Mouse (Mus musculus) intestine, embryonic 16.5 days (tissue): ENCODE results near the gene Krt32. TPM values are rescaled to one million over a fixed set of nuclear protein-coding genes. Genes with fewer than 3 reads are reported as not detected.

ENCODE experiments used
- ATAC-seq: fragments of 200-750 bp; cut with Nextera tagmentation; 2 replicates; pipeline ENCODE4 v1.8.0; 2017; ENCODE audit warnings: moderate TSS enrichment, moderate library complexity
- H3K27ac ChIP-seq: fragments of 300-500 bp; sonication (generic); 2 replicates; pipeline ENCODE4 v1.5.1; 2014; ENCODE audit warnings: mild to moderate bottlenecking, low read length
- H3K27me3 ChIP-seq: fragments of 300-500 bp; sonication (generic); replicated peaks from 2 replicates; pipeline ENCODE4 v1.6.1; 2014; ENCODE audit warnings: low read length, control low read depth, mixed read lengths; ENCODE audit not compliant: control insufficient read depth, insufficient read depth
- H3K36me3 ChIP-seq: fragments of 300-500 bp; sonication (generic); 2 replicates; pipeline ENCODE4 v1.6.1; 2014; ENCODE audit warnings: low read length, control low read depth; ENCODE audit not compliant: control insufficient read depth, insufficient read depth
- H3K4me1 ChIP-seq: fragments of 300-500 bp; sonication (generic); 2 replicates; pipeline ENCODE4 v1.6.1; 2014; ENCODE audit warnings: low read length, control low read depth, mixed read lengths; ENCODE audit not compliant: control insufficient read depth, insufficient read depth
- H3K4me2 ChIP-seq: fragments of 300-500 bp; sonication (generic); 2 replicates; pipeline ENCODE4 v1.6.1; 2014; ENCODE audit warnings: low read depth, low read length, control low read depth
- H3K4me3 ChIP-seq: fragments of 300-500 bp; sonication (generic); 2 replicates; pipeline ENCODE4 v1.5.1; 2014; ENCODE audit warnings: mild to moderate bottlenecking, low read length
- H3K9ac ChIP-seq: fragments of 300-500 bp; sonication (generic); 2 replicates; pipeline ENCODE4 v1.6.1; 2014; ENCODE audit warnings: low read depth, low read length
- H3K9me3 ChIP-seq: fragments of 300-500 bp; sonication (generic); 2 replicates; pipeline ENCODE4 v1.6.1; 2016; ENCODE audit warnings: low read length, control low read depth; ENCODE audit not compliant: control insufficient read depth
- WGBS: fragments of 180-500 bp; shearing (Covaris S2); extraction: QIAGEN DNeasy Blood & Tissue Kit; methylation state at CpG from one replicate; pipeline ENCODE4 v1.1.7; 2014; 5-methylcytosine and 5-hydroxymethylcytosine counted together
- polyA plus RNA-seq: library from polyadenylated mRNA; unstranded; fragments of >200 nt; fragmentation: Nextera tagmentation; extraction: Ambion mirVana; gene quantifications from 2 replicates; pipeline ENCODE4 v1.2.1, GENCODE M21; 2015

Krt32 gene
- polyA plus RNA-seq, 1 experiment from 2014 or later = not detected

- WGBS = 67% methylated on average over 6 of the region's 6 CpGs
- H3K4me3 ChIP-seq = no peak within 1 kb of the TSS
- no peak within 1 kb of the TSS for H3K27ac ChIP-seq
- 0 out of 2 replicates have a peak, but pooled peaks cover 3% of the 10 kb centered on the region for H3K4me1 ChIP-seq
- H3K9me3 ChIP-seq = no peaks in the 10 kb centered on the region
- H3K4me2 ChIP-seq = no peak within 1 kb of the TSS
- no peaks in the 10 kb centered on the region for H3K27me3 ChIP-seq
- H3K9ac ChIP-seq = no peak within 1 kb of the TSS
- ATAC-seq = peak; percentile 59; the same call in 1 of the 2 replicates
- no peaks in the 10 kb centered on the region for H3K36me3 ChIP-seq
Observed at GRCm38 (mm10) chr11:100105576-100106122, 17.6 kb upstream of the Krt32 start, which contains the start of gene Krt36. Gene Krt36, minus strand, starts transcription at chr11:100105626.

- WGBS = 62% methylated on average over 15 of the region's 15 CpGs
- no peak for ATAC-seq
- H3K4me2 ChIP-seq = no peak overlapping the region
- H3K27ac ChIP-seq = no peak overlapping the region
- no peaks in the 10 kb centered on the region for H3K9me3 ChIP-seq
- H3K9ac ChIP-seq = no peak overlapping the region
- 0 out of 2 replicates have a peak, but pooled peaks cover 3% of the 10 kb centered on the region for H3K4me1 ChIP-seq
- no peaks in the 10 kb centered on the region for H3K36me3 ChIP-seq
- H3K4me3 ChIP-seq = no peak overlapping the region
- H3K27me3 ChIP-seq = no peaks in the 10 kb centered on the region
Observed at GRCm38 (mm10) chr11:100102693-100103429, 14.8 kb upstream of the Krt32 start.

GRCm38 (mm10) chr11:100100391-100100790 is 12.4 kb upstream of the Krt32 start:
- no peaks in the 10 kb centered on the region for H3K36me3 ChIP-seq
- no peak for ATAC-seq
- H3K27me3 ChIP-seq = no peaks in the 10 kb centered on the region
- H3K9me3 ChIP-seq = no peaks in the 10 kb centered on the region
- no peak overlapping the region for H3K4me3 ChIP-seq
- H3K4me2 ChIP-seq = no peak overlapping the region
- no peak overlapping the region for H3K27ac ChIP-seq
- no peak overlapping the region for H3K9ac ChIP-seq
- H3K4me1 ChIP-seq = 0 out of 2 replicates have a peak, but pooled peaks cover 3% of the 10 kb centered on the region
- 85% methylated on average over 4 of the region's 4 CpGs for WGBS

GRCm38 (mm10) chr11:100097819-100098218 is 9.8 kb upstream of the Krt32 start:
- ATAC-seq = no peak
- Histone ChIP-seq H3K27me3 (no peaks in the 10 kb centered on the region), H3K4me2 (no peak overlapping the region), H3K9me3 (no peaks in the 10 kb centered on the region), H3K27ac (no peak overlapping the region), H3K4me3 (no peak overlapping the region), H3K36me3 (no peaks in the 10 kb centered on the region), H3K4me1 (no peaks in the 10 kb centered on the region), H3K9ac (no peak overlapping the region)
- 63% methylated on average over 9 of the region's 9 CpGs for WGBS

- no peaks in the 10 kb centered on the region for H3K4me1 ChIP-seq
- no peak within 1 kb of the TSS for H3K27ac ChIP-seq
- H3K9me3 ChIP-seq = no peaks in the 10 kb centered on the region
- H3K4me3 ChIP-seq = no peak within 1 kb of the TSS
- no peaks in the 10 kb centered on the region for H3K27me3 ChIP-seq
- ATAC-seq = no peak
- H3K4me2 ChIP-seq = no peak within 1 kb of the TSS
- H3K9ac ChIP-seq = no peak within 1 kb of the TSS
- no peaks in the 10 kb centered on the region for H3K36me3 ChIP-seq
- WGBS = 83% methylated on average over 9 of the region's 9 CpGs
Observed at GRCm38 (mm10) chr11:100096141-100096540, 8.1 kb upstream of the Krt32 start, which contains the start of gene Krt35. Gene Krt35, minus strand, starts transcription at chr11:100096241.

GRCm38 (mm10) chr11:100088378-100089025 is 476 bp upstream of the Krt32 start:
- Histone ChIP-seq H3K4me2 (no peak overlapping the region), H3K9me3 (no peaks in the 10 kb centered on the region), H3K27ac (no peak overlapping the region), H3K4me1 (0 out of 2 replicates have a peak, but pooled peaks cover 3% of the 10 kb centered on the region), H3K9ac (no peak overlapping the region), H3K27me3 (no peaks in the 10 kb centered on the region), H3K36me3 (no peaks in the 10 kb centered on the region), H3K4me3 (no peak overlapping the region)
- ATAC-seq = peak; percentile 92
- 54% methylated on average over 7 of the region's 7 CpGs for WGBS

GRCm38 (mm10) chr11:100073873-100074272 is 14.2 kb downstream of the Krt32 start:
- H3K9me3 ChIP-seq = no peaks in the 10 kb centered on the region
- WGBS = 76% methylated on average over 1 of the region's 1 CpGs
- H3K4me3 ChIP-seq = no peak overlapping the region
- no peak overlapping the region for H3K27ac ChIP-seq
- no peak overlapping the region for H3K9ac ChIP-seq
- no peaks in the 10 kb centered on the region for H3K36me3 ChIP-seq
- no peak overlapping the region for H3K4me2 ChIP-seq
- ATAC-seq = no peak
- no peaks in the 10 kb centered on the region for H3K4me1 ChIP-seq
- no peaks in the 10 kb centered on the region for H3K27me3 ChIP-seq

GRCm38 (mm10) chr11:100067293-100068036 is 20.6 kb downstream of the Krt32 start:
- H3K9me3 ChIP-seq = no peaks in the 10 kb centered on the region
- no peak overlapping the region for H3K9ac ChIP-seq
- H3K4me3 ChIP-seq = no peak overlapping the region
- H3K27ac ChIP-seq = no peak overlapping the region
- H3K4me2 ChIP-seq = no peak overlapping the region
- no peaks in the 10 kb centered on the region for H3K36me3 ChIP-seq
- 66% methylated on average over 17 of the region's 17 CpGs for WGBS
- H3K27me3 ChIP-seq = no peaks in the 10 kb centered on the region
- peak; percentile 81 for ATAC-seq
- peaks cover 6% of the 10 kb centered on the region; the same call in 1 of the 2 replicates for H3K4me1 ChIP-seq
